Mouse (Mus musculus) layer of hippocampus, postnatal 14 days (tissue): ENCODE data around the gene Sms. TPM values are rescaled to one million over a fixed set of nuclear protein-coding genes. Genes with fewer than 3 reads are reported as not detected.

Experiments
- DNase-seq, 2 experiments: peaks; one replicate each; pipeline ENCODE4 v3.0.0; 2021 to 2022; ENCODE audit warnings: low spot score in 2 of 2, mixed read lengths in 1 of 2
- long read RNA-seq, 2 experiments: library from polyadenylated mRNA; stranded (forward); transcript quantifications; one replicate each; pipeline ENCODE4 v2.0.0; 2021
- total RNA-seq, 2 experiments: library from RNA; stranded (reverse); gene quantifications; 2 replicates each; pipeline ENCODE4 v1.2.3; 2021

Sms gene
- 100 to 1,000 TPM in 1 of 2 experiments, 10 to 100 TPM in 1; 78.5 to 110 TPM for total RNA-seq
- long read RNA-seq, experiment 1, transcript Sms-201 (11 exons, 3,717 nt), result major isoform, 48 of 61 reads
- long read RNA-seq, experiment 1, partial matches to known transcripts, result 3 of 61 reads
- long read RNA-seq, experiment 1, other reads (novel, unspliced or antisense), result 9 of 61 reads
- long read RNA-seq, experiment 2, transcript Sms-201 (11 exons, 3,717 nt), result major isoform, 50 of 63 reads
- long read RNA-seq, experiment 2, partial matches to known transcripts, result 5 of 63 reads
- long read RNA-seq, experiment 2, other reads (novel, unspliced or antisense), result 6 of 63 reads

- DNase-seq, result peak in 1 of 2 experiments; percentile 32
Measured at GRCm38 (mm10) chrX:157491944-157492726, at the start of gene Sms. Sms (minus strand) TSS chrX:157492287.

GRCm38 (mm10) chrX:157506400-157506799 lies 14.3 kb upstream of the Sms start:
- DNase-seq, result no peak

GRCm38 (mm10) chrX:157504506-157504905 lies 12.4 kb upstream of the Sms start:
- DNase-seq, result no peak

GRCm38 (mm10) chrX:157501871-157502270 lies 9.8 kb upstream of the Sms start:
- no peak for DNase-seq

- DNase-seq, result no peak
Measured at GRCm38 (mm10) chrX:157500004-157500403, 7.9 kb upstream of the Sms start.

GRCm38 (mm10) chrX:157493159-157493558 lies 1.1 kb upstream of the Sms start:
- DNase-seq, result no peak

- peak in 1 of 2 experiments; percentile 31 for DNase-seq
Measured at GRCm38 (mm10) chrX:157491145-157491935, 747 bp downstream of the Sms start.

GRCm38 (mm10) chrX:157490769-157491144 lies 1.3 kb downstream of the Sms start:
- peak in 1 of 2 experiments; percentile 8 for DNase-seq

- DNase-seq, result no peak
Measured at GRCm38 (mm10) chrX:157489871-157490721, 2.0 kb downstream of the Sms start.

- DNase-seq, result no peak
Measured at GRCm38 (mm10) chrX:157488831-157489230, 3.3 kb downstream of the Sms start.

GRCm38 (mm10) chrX:157486765-157487164 lies 5.3 kb downstream of the Sms start:
- DNase-seq, result peak in 1 of 2 experiments; percentile 4

- DNase-seq, result no peak
Measured at GRCm38 (mm10) chrX:157482842-157483241, 9.2 kb downstream of the Sms start.

GRCm38 (mm10) chrX:157481860-157482259 lies 10.2 kb downstream of the Sms start:
- DNase-seq, result no peak

- no peak for DNase-seq
Measured at GRCm38 (mm10) chrX:157477328-157477727, 14.8 kb downstream of the Sms start.

- no peak for DNase-seq
Measured at GRCm38 (mm10) chrX:157476153-157476810, 15.8 kb downstream of the Sms start.

- no peak for DNase-seq
Measured at GRCm38 (mm10) chrX:157471711-157472660, 20.1 kb downstream of the Sms start.

- DNase-seq, result no peak
Measured at GRCm38 (mm10) chrX:157468795-157469194, 23.3 kb downstream of the Sms start.

- no peak for DNase-seq
Measured at GRCm38 (mm10) chrX:157468055-157468454, 24.0 kb downstream of the Sms start.

- DNase-seq, result no peak
Measured at GRCm38 (mm10) chrX:157465949-157466348, 26.1 kb downstream of the Sms start.
